Mouse (Mus musculus) megakaryocyte-erythroid progenitor cell, adult 5-6 weeks (primary cell): ENCODE data around the gene Tmprss15. TPM values are rescaled to one million over a fixed set of nuclear protein-coding genes. Genes with fewer than 3 reads are reported as not detected.

Experiments
- ATAC-seq: replicated peaks from 2 replicates; pipeline ENCODE4 v1.8.0; 2016; ENCODE audit warnings: mild to moderate bottlenecking, inconsistent platforms; ENCODE audit not compliant: severe bottlenecking, poor library complexity, low FRiP score, low TSS enrichment
- total RNA-seq, 2 experiments: library from RNA; stranded (forward) in 1 of 2; stranded (reverse) in 1 of 2; fragments of 200-1000, 215-1000 nt in 1 of 2; fragments of >200 nt in 1 of 2; fragmentation: Nextera tagmentation in 1 of 2; gene quantifications; 2 replicates each; pipeline ENCODE4 v1.2.3; 2014 to 2017

The Tmprss15 gene
- total RNA-seq, 2 experiments from 2014 or later = not detected

DNA sequence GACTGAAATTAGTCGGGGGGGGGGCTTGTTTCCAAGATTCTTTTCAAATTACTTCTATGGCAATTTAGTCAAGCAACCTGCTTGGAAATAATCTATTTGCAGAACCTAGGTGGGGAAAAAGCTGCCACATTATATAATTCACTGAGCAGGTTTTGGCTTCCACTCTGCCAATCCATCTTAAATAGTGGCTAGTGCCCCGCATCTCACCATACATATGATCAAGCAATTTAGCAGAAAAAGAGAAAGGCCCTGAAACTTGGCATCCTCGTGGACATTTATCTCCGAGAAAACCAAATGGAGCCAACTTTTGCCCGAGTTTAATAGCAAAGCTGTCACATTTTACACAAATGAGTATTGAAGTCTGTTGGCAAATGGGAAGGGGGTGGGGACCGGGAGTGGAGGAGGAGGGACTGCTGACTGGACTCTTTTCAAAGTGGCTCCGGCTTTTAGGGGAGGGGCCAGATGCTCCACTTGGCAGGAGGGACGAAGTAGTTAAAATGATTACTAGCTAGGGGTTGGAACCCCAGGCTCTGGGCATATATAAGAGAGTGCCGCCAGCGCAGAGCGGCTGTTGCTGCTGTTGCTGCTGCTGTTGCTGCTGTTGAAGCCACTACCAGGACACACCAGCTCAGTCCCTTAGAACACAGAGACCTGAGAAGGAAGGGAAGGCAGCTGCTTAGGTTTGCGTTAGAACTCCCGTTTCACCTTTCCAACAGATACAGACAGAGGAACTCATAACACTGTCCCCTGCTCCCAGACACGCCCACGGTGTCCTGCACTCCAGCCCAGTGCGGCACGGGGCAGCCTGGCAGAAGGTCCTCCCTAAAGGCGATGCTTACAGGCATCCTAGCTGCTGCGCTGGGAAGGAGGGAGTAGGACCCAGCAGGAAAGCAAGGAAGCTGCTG lies 160.3 kb downstream of the Tmprss15 start, which contains the start of gene Chodl:
Gene Chodl (plus strand): TSS at position 567 of the 905 bp plus-strand sequence.
- ATAC-seq = no peak

DNA sequence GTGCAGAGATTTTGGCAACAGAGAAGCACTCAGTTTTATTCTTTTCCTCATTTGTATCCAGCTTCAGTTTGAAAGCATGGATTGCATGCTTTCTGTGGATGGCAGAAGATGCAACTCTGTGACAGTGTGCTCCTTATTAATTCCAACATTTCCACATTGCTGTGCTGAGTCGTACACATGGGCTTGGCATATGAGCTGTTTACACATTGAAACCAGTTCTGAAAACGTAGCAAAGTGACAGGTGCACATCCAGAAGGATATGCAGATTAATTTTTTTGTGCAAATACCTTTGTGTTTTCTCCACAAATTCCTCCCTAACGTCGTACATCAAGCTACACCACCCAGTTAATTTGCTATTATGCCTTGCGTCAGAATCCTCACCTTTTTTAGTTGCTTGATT lies 168.3 kb downstream of the Tmprss15 start:
- ATAC-seq = no peak

Other genes with a start within 250 kb of the Tmprss15 start
- not detected in 2 replicates for gene Chodl, start 160.1 kb downstream of the Tmprss15 start, total RNA-seq (2014; fragmentation: Nextera tagmentation)
- gene Chodl, start 160.1 kb downstream of the Tmprss15 start, total RNA-seq (2017) = not detected in 2 replicates